Mouse (Mus musculus) bone marrow macrophage, adult 2 months (primary cell): Measurements from ENCODE around the gene Rnf123. TPM values are rescaled to one million over a fixed set of nuclear protein-coding genes. Genes with fewer than 3 reads are reported as not detected.
A peak's percentile ranks its signal among the peaks of the same experiment; 100 is the strongest.
"Not testable (repeated sequence)": the region's sequence is repeated elsewhere in the genome, so short reads cannot be mapped to it uniquely, and the experiment has no call there.

Experiments used
- H3K27ac ChIP-seq: 2 replicates; pipeline ENCODE4 v1.5.1; 2012; ENCODE audit warnings: low read depth, low read length; ENCODE audit not compliant: insufficient read depth
- H3K4me1 ChIP-seq: 2 replicates; pipeline ENCODE4 v1.6.1; 2012; ENCODE audit warnings: low read length; ENCODE audit not compliant: control insufficient read depth, insufficient read depth
- H3K4me3 ChIP-seq: 2 replicates; pipeline ENCODE4 v1.5.1; 2012; ENCODE audit warnings: mild to moderate bottlenecking, low read length, moderate library complexity; ENCODE audit not compliant: insufficient read depth
- CTCF ChIP-seq: IDR thresholded peaks from 2 replicates; pipeline ENCODE4 v1.5.1; 2012; ENCODE audit warnings: low read depth, mild to moderate bottlenecking, low read length, moderate library complexity
- POLR2A ChIP-seq: IDR thresholded peaks from 2 replicates; pipeline ENCODE4 v1.6.1; 2012; ENCODE audit warnings: mild to moderate bottlenecking, low read depth, low read length, borderline replicate concordance
- polyA plus RNA-seq: library from polyadenylated mRNA; stranded (reverse); fragments of >200 nt; gene quantifications from 2 replicates; pipeline ENCODE4 v1.2.4, GENCODE M21; 2012; ENCODE audit not compliant: missing spikeins, insufficient read depth, insufficient read length

The Rnf123 gene
- polyA plus RNA-seq, 1 experiment, result 23.5 TPM

- Histone ChIP-seq H3K4me3 (no peak overlapping the region), H3K4me1 (0 out of 2 replicates have a peak, but pooled peaks cover 5% of the 10 kb centered on the region), H3K27ac (no peak overlapping the region)
- no peak for TF ChIP-seq CTCF
- no peak for TF ChIP-seq POLR2A
Measured at GRCm38 (mm10) chr9:108017127-108017526, 66.0 kb downstream of the Rnf123 start.

DNA sequence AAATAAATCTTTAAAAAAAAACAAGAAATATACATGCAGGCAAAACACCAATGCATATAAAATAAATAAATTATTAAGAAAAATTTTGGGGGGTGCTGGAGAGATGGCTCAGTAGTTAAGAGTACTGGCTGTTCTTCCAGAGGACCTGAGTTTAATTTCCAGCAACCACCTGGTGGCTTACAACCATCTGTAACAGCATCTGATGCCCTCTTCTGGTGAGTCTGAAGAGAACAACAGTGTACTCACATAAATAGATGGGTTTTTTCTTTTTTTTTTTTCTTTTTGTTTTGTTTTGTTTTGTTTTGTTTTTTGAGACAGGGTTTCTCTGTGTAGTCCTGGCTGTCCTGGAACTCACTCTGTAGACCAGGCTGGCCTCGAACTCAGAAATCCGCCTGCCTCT lies 69.6 kb downstream of the Rnf123 start:
- H3K4me3 ChIP-seq, H3K27ac ChIP-seq: not testable (repeated sequence)
- H3K4me1 ChIP-seq, result peaks cover 11% of the 10 kb centered on the region

DNA sequence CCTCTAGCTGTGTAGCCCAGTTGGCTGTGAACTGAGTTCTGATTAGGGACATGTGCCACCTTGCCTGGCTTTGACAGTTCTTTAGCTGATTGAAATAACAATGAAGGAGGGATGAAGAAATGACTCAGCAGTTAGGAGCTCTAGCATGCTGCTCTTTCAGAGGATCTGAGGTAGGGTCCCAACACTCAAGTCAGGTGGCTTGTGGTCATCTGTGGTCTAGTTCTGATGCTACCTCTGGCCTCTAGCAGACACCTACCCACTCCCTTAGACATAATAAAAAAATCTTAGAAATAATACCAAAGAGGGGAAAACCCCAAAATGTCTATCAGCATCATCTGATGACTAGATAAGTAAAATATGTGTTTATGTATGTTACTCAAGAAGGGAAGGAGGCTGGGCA lies 72.8 kb downstream of the Rnf123 start:
- Histone ChIP-seq H3K4me1 (peaks cover 22% of the 10 kb centered on the region), H3K27ac (no peak overlapping the region), H3K4me3 (no peak overlapping the region)
- no peak for TF ChIP-seq CTCF

- TF ChIP-seq CTCF (no peak), POLR2A (no peak)
- Histone ChIP-seq H3K4me3 (no peak overlapping the region), H3K27ac (no peak overlapping the region), H3K4me1 (peaks cover 34% of the 10 kb centered on the region)
Measured at GRCm38 (mm10) chr9:108008041-108008440, 75.1 kb downstream of the Rnf123 start.

- Histone ChIP-seq H3K4me3 (peak overlapping the region; percentile 85), H3K4me1 (peaks cover 23% of the 10 kb centered on the region), H3K27ac (no peak overlapping the region)
- TF ChIP-seq CTCF, result no peak
- TF ChIP-seq POLR2A, result no peak
Measured at GRCm38 (mm10) chr9:108003531-108003890, 79.6 kb downstream of the Rnf123 start.

DNA sequence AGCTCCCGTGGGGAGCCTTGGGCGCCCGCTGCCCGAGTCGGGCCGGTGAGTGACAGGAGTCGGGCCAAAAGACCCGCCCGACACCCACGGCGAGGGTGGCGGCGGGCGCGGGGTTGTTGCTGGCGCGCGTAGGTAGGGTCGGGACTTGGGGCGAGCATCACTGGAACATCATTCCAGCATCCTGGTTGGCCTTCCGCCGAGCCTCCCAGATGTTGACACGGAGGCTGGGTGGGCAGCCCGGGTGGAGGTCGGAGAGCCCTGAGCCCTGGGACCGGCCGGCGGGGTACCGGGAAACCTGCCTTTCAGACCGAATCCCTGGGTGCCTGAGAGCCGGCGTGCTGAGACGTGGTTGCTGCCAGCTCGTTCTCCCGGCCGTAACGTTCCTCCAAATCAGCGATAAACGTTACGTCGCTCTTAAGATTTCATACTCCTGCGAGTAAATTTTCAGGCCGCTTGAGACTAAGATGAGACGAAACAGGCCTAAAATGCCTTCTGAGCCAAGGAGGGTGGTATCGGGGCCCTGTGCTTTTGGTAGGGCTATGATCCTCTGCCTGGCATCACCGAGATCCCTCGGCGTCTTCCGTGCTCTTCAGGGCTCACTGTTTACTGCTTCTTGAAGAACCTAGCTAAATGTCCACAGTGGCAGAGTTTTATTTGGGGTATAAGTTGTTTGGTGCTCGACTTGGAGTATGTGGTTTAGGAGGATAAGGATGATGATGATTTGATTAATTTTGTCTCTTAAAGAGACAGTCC lies 80.2 kb downstream of the Rnf123 start:
- H3K27ac ChIP-seq, result peak overlapping the region; percentile 37
- peak overlapping the region; percentile 85 for H3K4me3 ChIP-seq
- no peak for TF ChIP-seq POLR2A
- TF ChIP-seq CTCF, result no peak
- H3K4me1 ChIP-seq, result peaks cover 22% of the 10 kb centered on the region

DNA sequence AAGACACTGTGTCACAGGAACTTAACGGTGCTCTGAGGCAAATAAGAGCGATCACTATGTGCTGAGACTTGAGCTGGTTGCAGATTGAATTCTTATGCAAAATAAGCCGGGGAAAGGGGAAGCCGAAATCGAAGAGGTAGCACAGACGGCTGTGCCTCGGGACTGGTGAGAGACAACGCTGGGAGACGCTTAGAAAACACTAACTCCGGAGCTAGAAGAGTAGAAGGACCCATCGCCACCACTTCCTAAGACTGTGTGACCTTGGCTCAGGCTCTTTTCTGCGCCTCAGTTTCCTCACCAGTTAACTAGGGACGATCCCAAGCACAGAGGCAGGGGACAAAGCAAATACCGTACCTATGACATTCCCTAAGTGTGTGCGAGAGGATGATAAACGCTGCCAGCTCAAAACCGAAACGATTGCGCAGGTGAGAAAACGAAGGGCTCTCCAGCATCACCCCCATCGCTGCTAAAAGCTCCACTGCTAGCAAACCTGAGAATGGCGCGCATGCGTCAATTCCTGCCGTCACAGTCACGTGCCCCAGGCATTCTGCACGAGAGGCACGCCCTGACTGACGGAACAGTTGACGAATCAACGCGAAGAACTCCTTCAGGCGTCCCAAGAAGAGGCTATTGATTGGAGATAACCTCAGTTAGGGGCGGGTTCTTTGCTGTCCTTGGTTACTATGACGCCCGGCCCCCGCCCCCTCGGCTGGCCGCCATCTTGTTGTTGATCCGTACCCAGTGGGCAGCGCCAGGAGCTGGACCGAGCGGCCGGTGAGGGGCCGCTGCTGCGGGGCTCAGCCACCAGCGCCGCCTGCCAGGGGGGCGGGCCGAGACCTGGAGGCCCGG lies 81.0 kb downstream of the Rnf123 start, which contains the start of gene Ip6k1:
TSS of gene Ip6k1 (plus strand) at position 580 of the 849 bp plus-strand sequence.
- peaks cover 24% of the 10 kb centered on the region for H3K4me1 ChIP-seq
- peak within 1 kb of the TSS; percentile 85 for H3K4me3 ChIP-seq
- H3K27ac ChIP-seq, result peak within 1 kb of the TSS; percentile 57
- TF ChIP-seq POLR2A (no peak), CTCF (no peak)

Other genes with a start within 250 kb of the Rnf123 start
- gene Rbm6, start 210.1 kb downstream of the Rnf123 start, polyA plus RNA-seq, result 73.5 and 87.0 TPM in 2 replicates
- 11.4 and 15.3 TPM in 2 replicates for gene Mon1a, start 195.2 kb downstream of the Rnf123 start, polyA plus RNA-seq
- not detected in 2 replicates for gene Mst1r, start 176.5 kb downstream of the Rnf123 start, polyA plus RNA-seq
- gene Actl11, start 154.9 kb downstream of the Rnf123 start, polyA plus RNA-seq, result not detected in 2 replicates
- not detected in 2 replicates for gene Camkv, start 147.7 kb downstream of the Rnf123 start, polyA plus RNA-seq
- gene Traip, start 133.2 kb downstream of the Rnf123 start, polyA plus RNA-seq, result 5.0 and 6.9 TPM in 2 replicates
- gene Uba7, start 107.8 kb downstream of the Rnf123 start, polyA plus RNA-seq, result 157 and 173 TPM in 2 replicates
- gene Gm20661, start 100.3 kb downstream of the Rnf123 start, polyA plus RNA-seq, result 1.3 TPM in 2 replicates
- 13.7 and 18.2 TPM in 2 replicates for gene Inka1, start 97.5 kb downstream of the Rnf123 start, polyA plus RNA-seq
- gene Cdhr4, start 90.8 kb downstream of the Rnf123 start, polyA plus RNA-seq, result 5.2 TPM in 1 of 2 replicates, not detected in the other
- 6.2 TPM in 1 of 2 replicates, not detected in the other for gene Gm20662, start 87.0 kb downstream of the Rnf123 start, polyA plus RNA-seq
- gene Ip6k1, start 80.8 kb downstream of the Rnf123 start, polyA plus RNA-seq, result 72.6 and 79.8 TPM in 2 replicates
- gene Gmppb, start 34.1 kb downstream of the Rnf123 start, polyA plus RNA-seq, result 6.7 and 7.1 TPM in 2 replicates
- 0.79 and 1.0 TPM in 2 replicates for gene Amigo3, start 30.2 kb downstream of the Rnf123 start, polyA plus RNA-seq
- not detected in 2 replicates for gene Mst1, start 2.9 kb downstream of the Rnf123 start, polyA plus RNA-seq
- gene Apeh, start 11.3 kb upstream of the Rnf123 start, polyA plus RNA-seq, result 52.2 and 52.7 TPM in 2 replicates
- 2.5 and 3.0 TPM in 2 replicates for gene Bsn, start 107.0 kb upstream of the Rnf123 start, polyA plus RNA-seq
- 34.5 and 37.5 TPM in 2 replicates for gene Dag1, start 180.6 kb upstream of the Rnf123 start, polyA plus RNA-seq
- gene Nicn1, start 207.1 kb upstream of the Rnf123 start, polyA plus RNA-seq, result 13.5 and 15.3 TPM in 2 replicates
- 4.5 and 6.5 TPM in 2 replicates for gene Amt, start 213.5 kb upstream of the Rnf123 start, polyA plus RNA-seq
- 499 and 511 TPM in 2 replicates for gene Rhoa, start 222.8 kb upstream of the Rnf123 start, polyA plus RNA-seq
- 10.5 and 11.2 TPM in 2 replicates for gene Tcta, start 222.8 kb upstream of the Rnf123 start, polyA plus RNA-seq